Mouse (Mus musculus) limb, embryonic 14.5 days (tissue): ENCODE data around the gene Pole. TPM values are rescaled to one million over a fixed set of nuclear protein-coding genes. Genes with fewer than 3 reads are reported as not detected.

ENCODE experiments used
- ATAC-seq: fragments of 200-750 bp; cut with Nextera tagmentation; 2 replicates; pipeline ENCODE4 v1.8.0; 2017; ENCODE audit warnings: low read depth, moderate number of reproducible peaks, moderate TSS enrichment; ENCODE audit not compliant: low FRiP score
- DNase-seq: peaks from one replicate; pipeline ENCODE4 v3.0.0-alpha.2; 2015; ENCODE audit warnings: low spot score
- H3K27ac ChIP-seq: fragments of 300-500 bp; sonication (generic); replicated peaks from 2 replicates; pipeline ENCODE4 v1.5.1; 2014; ENCODE audit warnings: low read depth, mild to moderate bottlenecking, low read length, moderate library complexity, mixed read lengths
- H3K27me3 ChIP-seq: fragments of 300-500 bp; sonication (generic); 2 replicates; pipeline ENCODE4 v1.6.1; 2014; ENCODE audit warnings: low read length, mixed read lengths; ENCODE audit not compliant: control insufficient read depth, insufficient read depth
- H3K36me3 ChIP-seq: fragments of 300-500 bp; sonication (generic); 2 replicates; pipeline ENCODE4 v1.6.1; 2014; ENCODE audit warnings: mild to moderate bottlenecking, low read length, moderate library complexity, mixed read lengths; ENCODE audit not compliant: control insufficient read depth, insufficient read depth
- H3K4me1 ChIP-seq: fragments of 300-500 bp; sonication (generic); 2 replicates; pipeline ENCODE4 v1.6.1; 2014; ENCODE audit warnings: antibody characterized with exemption, low read length, mixed read lengths; ENCODE audit not compliant: control insufficient read depth, insufficient read depth
- H3K4me2 ChIP-seq: fragments of 300-500 bp; sonication (generic); replicated peaks from 2 replicates; pipeline ENCODE4 v1.6.1; 2014; ENCODE audit warnings: low read depth, mild to moderate bottlenecking, low read length, moderate library complexity; ENCODE audit not compliant: severe bottlenecking
- H3K4me3 ChIP-seq: fragments of 300-500 bp; sonication (generic); replicated peaks from 2 replicates; pipeline ENCODE4 v1.5.1; 2014; ENCODE audit warnings: low read length
- H3K9ac ChIP-seq: fragments of 300-500 bp; sonication (generic); 2 replicates; pipeline ENCODE4 v1.6.1; 2014; ENCODE audit warnings: mild to moderate bottlenecking, low read depth, low read length, moderate library complexity; ENCODE audit not compliant: severe bottlenecking
- H3K9me3 ChIP-seq: fragments of 300-500 bp; sonication (generic); 2 replicates; pipeline ENCODE4 v1.6.1; 2016; ENCODE audit warnings: low read length; ENCODE audit not compliant: control insufficient read depth
- POLR2A ChIP-seq: fragments of 200-500 bp; IDR thresholded peaks from 2 replicates; pipeline ENCODE4 v1.8.0; 2012; ENCODE audit warnings: inconsistent platforms, mild to moderate bottlenecking, moderate library complexity, borderline replicate concordance; ENCODE audit not compliant: insufficient read depth, insufficient read length; ENCODE audit errors: extremely low read depth
- WGBS: fragments of 180-500 bp; shearing (Covaris S2); extraction: QIAGEN DNeasy Blood & Tissue Kit; methylation state at CpG from one replicate; pipeline ENCODE4 v1.1.7; 2014; 5-methylcytosine and 5-hydroxymethylcytosine counted together
- polyA plus RNA-seq, 2 experiments: library from polyadenylated mRNA; depleted of rRNA in 1 of 2; stranded (reverse) in 1 of 2; unstranded in 1 of 2; fragments of >200 nt; fragmentation: Nextera tagmentation in 1 of 2; extraction: Ambion mirVana in 1 of 2; gene quantifications; 2 replicates each; pipeline versions ENCODE4 v1.2.1 to v1.2.3; 2012 to 2014

Pole gene
- polyA plus RNA-seq, 2 experiments: 24.3 to 34.1 TPM

DNA sequence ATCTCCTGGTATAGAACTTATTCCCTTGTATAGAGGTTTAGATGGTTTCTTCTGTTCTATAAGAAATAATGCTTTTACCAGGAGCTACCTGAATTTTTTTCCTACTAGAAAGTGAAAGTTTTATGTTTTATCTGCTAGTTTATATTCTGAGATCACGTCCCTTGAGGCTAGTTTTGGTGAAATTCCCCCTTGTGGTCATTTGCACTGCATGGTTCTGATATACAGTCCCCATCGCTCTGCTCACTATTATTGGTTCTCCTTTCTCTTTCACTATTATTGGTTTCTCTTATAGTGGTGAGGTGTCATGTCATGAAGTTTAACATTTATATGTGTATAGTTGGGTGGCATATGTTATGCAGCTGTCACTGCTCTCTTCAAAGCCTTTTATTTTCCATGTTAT, 14.5 kb downstream of the Pole start:
- DNase-seq (no peak), ATAC-seq (no peak)
- Histone ChIP-seq H3K4me2 (no peak overlapping the region), H3K9me3 (no peaks in the 10 kb centered on the region), H3K27me3 (no peaks in the 10 kb centered on the region), H3K9ac (no peak overlapping the region), H3K4me3 (no peak overlapping the region), H3K36me3 (peaks cover 83% of the 10 kb centered on the region), H3K27ac (no peak overlapping the region), H3K4me1 (no peaks in the 10 kb centered on the region)
- WGBS: 88% methylated on average over 2 of the region's 2 CpGs
- no peak for TF ChIP-seq POLR2A

GRCm38 (mm10) chr5:110308861-110309260, 22.8 kb downstream of the Pole start:
- Histone ChIP-seq H3K4me3 (no peak overlapping the region), H3K4me1 (no peaks in the 10 kb centered on the region), H3K36me3 (peaks cover 67% of the 10 kb centered on the region), H3K27ac (no peak overlapping the region), H3K27me3 (no peaks in the 10 kb centered on the region), H3K9me3 (no peaks in the 10 kb centered on the region), H3K4me2 (no peak overlapping the region), H3K9ac (no peak overlapping the region)
- DNase-seq (no peak), ATAC-seq (no peak)
- 95% methylated on average over 7 of the region's 7 CpGs for WGBS
- no peak for TF ChIP-seq POLR2A

- ATAC-seq: no peak
Measured at GRCm38 (mm10) chr5:110313127-110313526, 27.0 kb downstream of the Pole start.

GRCm38 (mm10) chr5:110330508-110330907, 44.4 kb downstream of the Pole start:
- Histone ChIP-seq H3K9ac (no peak overlapping the region), H3K4me2 (no peak overlapping the region), H3K9me3 (no peaks in the 10 kb centered on the region), H3K4me3 (no peak overlapping the region), H3K27ac (no peak overlapping the region), H3K4me1 (no peaks in the 10 kb centered on the region), H3K27me3 (no peaks in the 10 kb centered on the region), H3K36me3 (peaks cover 65% of the 10 kb centered on the region)
- ATAC-seq (no peak), DNase-seq (no peak)
- no peak for TF ChIP-seq POLR2A
- 63% methylated on average over 3 of the region's 3 CpGs for WGBS

More at GRCm38 (mm10) chr5:110313127-110313526, 27.0 kb downstream of the Pole start:
- Histone ChIP-seq H3K36me3 (peaks cover 66% of the 10 kb centered on the region), H3K4me2 (no peak overlapping the region), H3K4me1 (no peaks in the 10 kb centered on the region), H3K27ac (no peak overlapping the region), H3K9ac (no peak overlapping the region), H3K4me3 (no peak overlapping the region), H3K9me3 (no peaks in the 10 kb centered on the region), H3K27me3 (no peaks in the 10 kb centered on the region)
- 99% methylated on average over 3 of the region's 3 CpGs for WGBS
- DNase-seq: no peak
- TF ChIP-seq POLR2A: no peak

- TF ChIP-seq POLR2A: no peak
- H3K9ac ChIP-seq: no peak overlapping the region
- no peaks in the 10 kb centered on the region for H3K9me3 ChIP-seq
- no peak for ATAC-seq
- H3K4me3 ChIP-seq: no peak overlapping the region
- peaks cover 42% of the 10 kb centered on the region for H3K36me3 ChIP-seq
- no peak overlapping the region for H3K27ac ChIP-seq
- H3K4me1 ChIP-seq: peaks cover 4% of the 10 kb centered on the region; the same call in 1 of the 2 replicates
- peaks cover 24% of the 10 kb centered on the region; the same call in 1 of the 2 replicates for H3K27me3 ChIP-seq
- no peak overlapping the region for H3K4me2 ChIP-seq
- peak; percentile 17 for DNase-seq
- 83% methylated on average over 2 of the region's 2 CpGs for WGBS
Measured at GRCm38 (mm10) chr5:110338792-110339191, 52.7 kb downstream of the Pole start.
